Mouse (Mus musculus): Measurements from ENCODE around the gene Zfp867. TPM values are rescaled to one million over a fixed set of nuclear protein-coding genes. Genes with fewer than 3 reads are reported as not detected.
A peak's percentile ranks its signal among the peaks of the same experiment; 100 is the strongest.

Zfp867 gene
- polyA plus RNA-seq (2012; rRNA removed) (0.38 and 0.51 TPM in 2 replicates), polyA plus RNA-seq (2014; fragmentation: Nextera tagmentation; extraction: Ambion mirVana) (1.4 and 1.5 TPM in 2 replicates)

DNA sequence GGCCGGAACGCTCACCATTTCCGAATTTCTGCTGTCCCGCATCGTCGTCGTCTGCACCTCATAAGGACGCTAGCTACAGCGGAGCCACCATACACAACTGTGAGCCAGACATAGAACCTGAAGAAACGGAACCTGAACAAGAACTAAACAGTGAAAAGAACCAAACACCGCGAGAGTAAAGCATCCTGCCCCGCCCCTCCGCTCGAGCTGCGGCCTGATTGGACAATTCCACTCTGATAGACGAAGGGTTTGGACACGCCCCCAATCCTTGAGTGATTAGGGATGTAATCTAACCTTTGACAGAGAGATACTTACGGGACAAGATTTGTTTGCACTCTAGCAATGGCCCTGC is at the start of gene Zfp867:
Zfp867 (minus strand) TSS at position 149 of the 352 bp plus-strand sequence.
- peak within 1 kb of the TSS; percentile 63 for H3K9ac ChIP-seq (replicated peaks)
- H3K27me3 ChIP-seq (ENCODE audit: control insufficient read depth, insufficient read depth, low read length): no peaks in the 10 kb centered on the region
- no peak within 1 kb of the TSS for H3K27ac ChIP-seq
- peak within 1 kb of the TSS; percentile 65 to 98 for H3K4me3 ChIP-seq (ENCODE audit: insufficient read depth in 1 of 2, low read depth in 2 of 2, low read length in 2 of 2)
- H3K4me2 ChIP-seq (ENCODE audit: low read depth): peak within 1 kb of the TSS; percentile 73
- no peaks in the 10 kb centered on the region for H3K9me3 ChIP-seq (ENCODE audit: control insufficient read depth, low read length)
- WGBS (ENCODE audit: insufficient replicate concordance): under 1% methylated on average over 19 of the region's 19 CpGs
- TF ChIP-seq EP300 (IDR thresholded peaks at IDR 0.05; ENCODE audit: low read depth) (no peak), CTCF (IDR thresholded peaks at IDR 0.05; ENCODE audit: low read depth) (no peak)
- no peaks in the 10 kb centered on the region for H3K36me3 ChIP-seq (replicated peaks; ENCODE audit: control insufficient read depth, insufficient read depth, low read depth)
- H3K4me1 ChIP-seq (replicated peaks; ENCODE audit: control insufficient read depth in 2 of 2, insufficient read depth in 2 of 2, low read length in 1 of 2): peaks cover 0 to 6% of the 10 kb centered on the region in 2 experiments; a peak in 2 of 4 replicates
- ATAC-seq (ENCODE audit: insufficient read depth) (peak; percentile 73), DNase-seq (ENCODE audit: low read depth in 3 of 3, low spot score in 3 of 3) (peak; percentile 66 to 74 (median 70))

DNA sequence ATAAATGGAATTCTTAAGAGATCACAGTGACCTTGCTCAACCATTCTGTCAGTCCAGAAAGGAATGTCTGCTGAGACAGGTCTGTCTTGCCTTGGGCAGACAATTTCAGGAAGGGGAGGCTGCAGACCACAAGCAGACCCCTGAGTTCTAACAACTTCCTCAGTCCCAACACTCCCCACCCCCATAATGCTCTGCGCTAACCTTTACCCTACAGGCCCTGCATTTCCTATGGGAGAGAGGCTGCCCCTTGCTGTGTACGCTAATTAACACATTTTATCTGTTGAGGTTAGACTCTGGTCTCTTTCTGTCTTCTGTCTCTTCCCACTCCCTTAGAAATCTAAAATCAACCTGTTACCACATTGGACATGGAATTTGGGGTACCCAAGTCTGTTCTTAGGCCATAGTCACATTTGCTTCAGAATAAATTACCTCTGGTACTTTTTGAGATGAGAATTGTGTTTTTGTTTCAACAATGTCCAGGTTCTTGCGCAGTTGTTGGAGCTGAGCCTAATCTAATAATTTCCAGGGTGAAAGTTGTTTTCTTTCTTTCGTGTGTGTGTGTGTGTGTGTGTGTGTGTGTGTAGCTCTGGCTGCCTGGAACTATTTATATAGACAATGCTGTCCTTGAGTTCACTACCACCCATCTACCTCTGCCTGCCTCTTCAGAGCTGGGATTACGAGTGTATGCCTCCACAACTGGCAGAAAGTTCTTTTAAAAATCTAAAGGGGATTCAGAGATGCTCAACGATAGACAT is 47.6 kb upstream of the Zfp867 start:
- DNase-seq (ENCODE audit: low read depth in 3 of 3, low spot score in 3 of 3): no peak
- no peak for ATAC-seq (ENCODE audit: insufficient read depth)
- H3K27me3 ChIP-seq (ENCODE audit: control insufficient read depth, insufficient read depth, low read length): no peaks in the 10 kb centered on the region
- peaks cover 0 to 4% of the 10 kb centered on the region in 2 experiments; a peak in 1 of 4 replicates for H3K4me1 ChIP-seq (replicated peaks; ENCODE audit: control insufficient read depth in 2 of 2, insufficient read depth in 2 of 2, low read length in 1 of 2)
- TF ChIP-seq EP300 (IDR thresholded peaks at IDR 0.05; ENCODE audit: low read depth): no peak
- no peak for TF ChIP-seq CTCF (IDR thresholded peaks at IDR 0.05; ENCODE audit: low read depth)
- 56% methylated on average over 6 of the region's 6 CpGs for WGBS (ENCODE audit: insufficient replicate concordance)
- H3K9me3 ChIP-seq (ENCODE audit: control insufficient read depth, low read length): no peaks in the 10 kb centered on the region
- H3K4me3 ChIP-seq (ENCODE audit: insufficient read depth in 1 of 2, low read depth in 2 of 2, low read length in 2 of 2): no peak overlapping the region
- no peak overlapping the region for H3K27ac ChIP-seq
- no peaks in the 10 kb centered on the region for H3K36me3 ChIP-seq (replicated peaks; ENCODE audit: control insufficient read depth, insufficient read depth, low read depth)
- H3K9ac ChIP-seq (replicated peaks): no peak overlapping the region
- no peak overlapping the region for H3K4me2 ChIP-seq (ENCODE audit: low read depth)

DNA sequence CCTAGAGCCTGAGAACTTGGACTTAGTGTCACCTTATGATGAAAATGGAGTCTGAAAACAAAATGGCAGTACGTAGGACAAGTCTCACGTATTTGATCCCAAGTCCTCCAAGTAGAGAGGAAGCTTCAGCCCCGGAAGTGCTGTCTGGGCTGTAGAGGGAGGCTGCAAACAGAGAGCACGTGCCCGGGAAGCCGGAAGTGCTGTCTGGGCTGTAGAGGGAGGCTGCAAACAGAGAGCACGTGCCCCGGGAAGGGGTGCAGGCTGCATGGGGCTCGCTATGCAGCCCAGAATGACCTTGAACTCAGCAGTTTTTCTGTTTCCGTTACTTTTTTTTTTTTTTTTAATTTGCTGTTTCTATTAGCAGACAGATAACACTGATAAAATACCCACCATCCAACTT is 46.0 kb upstream of the Zfp867 start:
- DNase-seq (ENCODE audit: low read depth in 3 of 3, low spot score in 3 of 3) (no peak), ATAC-seq (ENCODE audit: insufficient read depth) (no peak)
- no peak for TF ChIP-seq EP300 (IDR thresholded peaks at IDR 0.05; ENCODE audit: low read depth)
- TF ChIP-seq CTCF (IDR thresholded peaks at IDR 0.05; ENCODE audit: low read depth): no peak
- no peaks in the 10 kb centered on the region for H3K9me3 ChIP-seq (ENCODE audit: control insufficient read depth, low read length)
- 34% methylated on average over 10 of the region's 10 CpGs for WGBS (ENCODE audit: insufficient replicate concordance)
- H3K27ac ChIP-seq: no peak overlapping the region
- no peak overlapping the region for H3K9ac ChIP-seq (replicated peaks)
- no peak overlapping the region for H3K4me3 ChIP-seq (ENCODE audit: insufficient read depth in 1 of 2, low read depth in 2 of 2, low read length in 2 of 2)
- no peak overlapping the region for H3K4me2 ChIP-seq (ENCODE audit: low read depth)
- no peaks in the 10 kb centered on the region for H3K36me3 ChIP-seq (replicated peaks; ENCODE audit: control insufficient read depth, insufficient read depth, low read depth)
- peaks cover 0 to 4% of the 10 kb centered on the region in 2 experiments; a peak in 1 of 4 replicates for H3K4me1 ChIP-seq (replicated peaks; ENCODE audit: control insufficient read depth in 2 of 2, insufficient read depth in 2 of 2, low read length in 1 of 2)
- H3K27me3 ChIP-seq (ENCODE audit: control insufficient read depth, insufficient read depth, low read length): no peaks in the 10 kb centered on the region

DNA sequence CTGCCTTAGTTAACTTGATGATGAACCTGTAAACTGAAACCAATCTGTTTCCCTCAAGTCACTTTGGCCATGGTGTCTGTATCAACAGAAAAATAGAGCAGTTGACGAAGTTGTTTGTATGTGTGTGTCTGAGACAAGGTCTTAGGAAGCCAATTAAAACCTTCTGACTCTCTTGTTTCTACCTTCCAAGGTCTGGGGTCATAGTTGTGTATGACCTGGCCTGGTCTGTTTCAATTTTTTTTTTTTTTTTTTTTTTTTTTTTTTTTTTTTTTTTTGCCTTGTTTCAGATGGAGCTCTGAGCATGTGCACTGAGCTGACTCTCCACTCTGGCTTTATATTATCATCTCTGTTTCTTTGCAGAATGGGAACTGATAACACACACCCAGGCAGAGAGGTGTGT is 45.2 kb upstream of the Zfp867 start:
- Histone ChIP-seq H3K4me2 (ENCODE audit: low read depth) (no peak overlapping the region), H3K9me3 (ENCODE audit: control insufficient read depth, low read length) (no peaks in the 10 kb centered on the region), H3K4me1 (replicated peaks; ENCODE audit: control insufficient read depth in 2 of 2, insufficient read depth in 2 of 2, low read length in 1 of 2) (peaks cover 0 to 4% of the 10 kb centered on the region in 2 experiments; a peak in 1 of 4 replicates), H3K4me3 (ENCODE audit: insufficient read depth in 1 of 2, low read depth in 2 of 2, low read length in 2 of 2) (no peak overlapping the region), H3K9ac (replicated peaks) (no peak overlapping the region), H3K27ac (no peak overlapping the region), H3K36me3 (replicated peaks; ENCODE audit: control insufficient read depth, insufficient read depth, low read depth) (no peaks in the 10 kb centered on the region), H3K27me3 (ENCODE audit: control insufficient read depth, insufficient read depth, low read length) (no peaks in the 10 kb centered on the region)
- TF ChIP-seq EP300 (IDR thresholded peaks at IDR 0.05; ENCODE audit: low read depth): no peak
- TF ChIP-seq CTCF (IDR thresholded peaks at IDR 0.05; ENCODE audit: low read depth): no peak
- ATAC-seq (ENCODE audit: insufficient read depth) (no peak), DNase-seq (ENCODE audit: low read depth in 3 of 3, low spot score in 3 of 3) (no peak)
- WGBS (ENCODE audit: insufficient replicate concordance): 61% methylated on average over 1 of the region's 1 CpGs

DNA sequence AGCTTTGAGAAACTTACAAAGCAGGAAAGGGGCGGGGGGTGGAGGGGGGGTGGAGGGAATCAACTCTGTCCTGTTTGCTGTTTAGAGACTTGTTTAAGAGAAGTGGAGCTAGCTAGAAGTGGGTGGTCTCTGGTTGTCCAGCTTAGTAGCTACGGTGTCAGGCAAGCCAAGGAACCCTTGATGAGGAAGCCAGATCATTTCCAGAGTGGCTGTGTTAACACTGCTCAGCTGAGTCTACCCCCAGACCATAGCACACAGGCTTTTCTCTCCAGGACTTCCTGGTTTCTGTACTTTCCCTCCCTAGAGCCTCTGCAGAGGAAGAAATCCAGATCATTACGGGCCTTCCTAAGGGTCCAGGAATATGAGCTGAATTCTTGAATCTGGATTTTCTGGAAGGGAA is 42.5 kb upstream of the Zfp867 start:
- 34% methylated on average over 3 of the region's 3 CpGs for WGBS (ENCODE audit: insufficient replicate concordance)
- no peak overlapping the region for H3K4me3 ChIP-seq (ENCODE audit: insufficient read depth in 1 of 2, low read depth in 2 of 2, low read length in 2 of 2)
- no peaks in the 10 kb centered on the region for H3K36me3 ChIP-seq (replicated peaks; ENCODE audit: control insufficient read depth, insufficient read depth, low read depth)
- H3K9me3 ChIP-seq (ENCODE audit: control insufficient read depth, low read length): no peaks in the 10 kb centered on the region
- no peaks in the 10 kb centered on the region for H3K27me3 ChIP-seq (ENCODE audit: control insufficient read depth, insufficient read depth, low read length)
- no peak overlapping the region for H3K27ac ChIP-seq
- no peak overlapping the region for H3K9ac ChIP-seq (replicated peaks)
- DNase-seq (ENCODE audit: low read depth in 3 of 3, low spot score in 3 of 3) (no peak), ATAC-seq (ENCODE audit: insufficient read depth) (no peak)
- H3K4me1 ChIP-seq (replicated peaks; ENCODE audit: control insufficient read depth in 2 of 2, insufficient read depth in 2 of 2, low read length in 1 of 2): peaks cover 0 to 4% of the 10 kb centered on the region in 2 experiments; a peak in 1 of 4 replicates
- TF ChIP-seq EP300 (IDR thresholded peaks at IDR 0.05; ENCODE audit: low read depth) (no peak), CTCF (IDR thresholded peaks at IDR 0.05; ENCODE audit: low read depth) (no peak)
- no peak overlapping the region for H3K4me2 ChIP-seq (ENCODE audit: low read depth)
